ENCODE assay signal across 25 mouse cellular contexts in the genomic region with DNA sequence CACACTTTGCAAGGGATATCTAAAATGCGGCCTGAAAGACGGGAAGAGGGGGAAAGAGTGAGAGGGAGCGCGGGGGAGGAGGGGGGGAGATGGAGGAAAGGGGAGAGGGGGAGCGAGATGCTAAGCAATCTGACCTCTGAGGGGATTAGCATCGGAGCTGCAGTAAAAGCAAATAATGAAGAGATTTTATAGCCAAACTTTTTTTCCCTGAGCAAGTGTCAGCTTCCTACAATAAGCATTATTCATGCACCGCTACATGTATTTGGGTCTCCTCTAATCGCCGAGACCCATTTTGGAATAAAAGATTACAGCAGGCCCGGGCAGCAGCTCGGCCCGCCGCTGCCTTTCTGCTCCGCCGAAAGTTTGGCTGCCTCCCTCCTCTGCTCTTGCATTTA. TPM values are rescaled to one million over a fixed set of nuclear protein-coding genes. Genes with fewer than 3 reads are reported as not detected.
A peak's percentile ranks its signal among the peaks of the same experiment; 100 is the strongest.
DNase-seq lines count a peak whose midpoint lies in the region; ATAC-seq and TF ChIP-seq lines count a peak whose summit lies in the region.
"Had no signal": no experiment of that assay in that cellular context is flagged by ENCODE, and none has a peak within 500 bp of the region (broad histone marks: within the 10 kb centered on the region; RNA-seq: fewer than 3 reads in every experiment).

No protein-coding gene starts in this region.

- peaks cover 38% of the 10 kb centered on the region for H3K4me1 ChIP-seq in forebrain, embryonic 14.5 days (ENCODE audit: control insufficient read depth, insufficient read depth, low read length)
- H3K4me1 ChIP-seq in midbrain, embryonic 14.5 days (ENCODE audit: control insufficient read depth, insufficient read depth, low read length) = peaks cover 20% of the 10 kb centered on the region

- H3K4me3 ChIP-seq in layer of hippocampus, adult 2 months = 0 out of 2 replicates have a peak overlapping the region, but pooled peaks have one; percentile 9
- peak overlapping the region; percentile 68 for H3K4me3 ChIP-seq in forebrain, embryonic 14.5 days (ENCODE audit: low read depth, low read length)
- H3K4me3 ChIP-seq in midbrain, embryonic 14.5 days (replicated peaks; ENCODE audit: low read depth, low read length) = peak overlapping the region; percentile 3; the same call in 1 of the 2 replicates
- H3K4me3 ChIP-seq: embryonic facial prominence, embryonic 15.5 days; heart, embryonic 10.5 days had no signal

- under 1% methylated on average over 15 of the region's 15 CpGs for WGBS in forebrain, embryonic 14.5 days
- WGBS in midbrain, embryonic 14.5 days = under 1% methylated on average over 15 of the region's 15 CpGs

- no peaks in the 10 kb centered on the region for H3K9me3 ChIP-seq in forebrain, embryonic 14.5 days (replicated peaks; ENCODE audit: control insufficient read depth, low read length)
- H3K9me3 ChIP-seq in midbrain, embryonic 14.5 days (ENCODE audit: control insufficient read depth, low read length) = no peaks in the 10 kb centered on the region
- H3K9me3 ChIP-seq: embryonic facial prominence, embryonic 15.5 days; heart, embryonic 10.5 days had no signal

- TF ChIP-seq CTCF in layer of hippocampus, adult 2 months (conservative IDR thresholded peaks at IDR 0.05) = no peak

- H3K36me3 ChIP-seq in forebrain, embryonic 14.5 days (ENCODE audit: control insufficient read depth, insufficient read depth, low read length) = peaks cover 14% of the 10 kb centered on the region; the same call in 1 of the 2 replicates
- H3K36me3 ChIP-seq in midbrain, embryonic 14.5 days (ENCODE audit: control insufficient read depth, insufficient read depth, low read length) = no peaks in the 10 kb centered on the region
- H3K36me3 ChIP-seq: embryonic facial prominence, embryonic 15.5 days; heart, embryonic 10.5 days had no signal

- H3K27me3 ChIP-seq in forebrain, embryonic 14.5 days (replicated peaks; ENCODE audit: control insufficient read depth, insufficient read depth, low read length) = no peaks in the 10 kb centered on the region
- H3K27me3 ChIP-seq in midbrain, embryonic 14.5 days (ENCODE audit: control insufficient read depth, insufficient read depth, low read length) = peaks cover 86% of the 10 kb centered on the region

- DNase-seq in layer of hippocampus, adult 2 months (ENCODE audit: low spot score in 2 of 2) = no peak
- no peak for DNase-seq in layer of hippocampus, adult 8-10 months (ENCODE audit: low spot score in 2 of 2)
- peak; percentile 59 for DNase-seq in embryo, embryonic 11 days
- DNase-seq in forebrain, embryonic 14.5 days (ENCODE audit: low spot score) = peak; percentile 92
- peak; percentile 58 for DNase-seq in midbrain, embryonic 14.5 days
- DNase-seq in frontal cortex, postnatal 14 days (ENCODE audit: low spot score in 2 of 2) = no peak
- no peak for DNase-seq in lung, postnatal 14 days
- DNase-seq: adrenal gland, postnatal 36 days; cerebellum, postnatal 14 days; kidney, adult 2 months; kidney, postnatal 25 days; lung, postnatal 10 days; right cerebral cortex, postnatal 14 days; thymus, postnatal 14 days had no signal

- H3K4me2 ChIP-seq in forebrain, embryonic 14.5 days (ENCODE audit: low read length) = peak overlapping the region; percentile 86
- peak overlapping the region; percentile 58 for H3K4me2 ChIP-seq in midbrain, embryonic 14.5 days (ENCODE audit: low read length)
- H3K4me2 ChIP-seq: embryonic facial prominence, embryonic 15.5 days had no signal

- peak overlapping the region; percentile 56; the same call in 1 of the 2 replicates for H3K27ac ChIP-seq in layer of hippocampus, adult 2 months
- peak overlapping the region; percentile 92 for H3K27ac ChIP-seq in forebrain, embryonic 14.5 days (ENCODE audit: low read depth, low read length)
- no peak overlapping the region for H3K27ac ChIP-seq in midbrain, embryonic 14.5 days (replicated peaks; ENCODE audit: low read depth, low read length)
- H3K27ac ChIP-seq: embryonic facial prominence, embryonic 15.5 days; heart, embryonic 10.5 days had no signal

- peak; percentile 62 for ATAC-seq in forebrain, embryonic 14.5 days
- ATAC-seq in midbrain, embryonic 14.5 days (ENCODE audit: low FRiP score, low TSS enrichment) = no peak; the same call in 1 of the 2 replicates
- no peak for ATAC-seq in erythroid progenitor cell, adult 5-6 weeks (replicated peaks; ENCODE audit: low FRiP score, poor library complexity, severe bottlenecking)
- ATAC-seq: hindbrain, embryonic 16.5 days; Patski had no signal

- H3K9ac ChIP-seq in forebrain, embryonic 14.5 days (ENCODE audit: low read length) = peak overlapping the region; percentile 90
- H3K9ac ChIP-seq in midbrain, embryonic 14.5 days (replicated peaks; ENCODE audit: low read length) = no peak overlapping the region
- H3K9ac ChIP-seq: embryonic facial prominence, embryonic 15.5 days had no signal

RNA-seq across cellular contexts. Expression of gene Nr2e1, which starts 5.2 kb away (rescaled TPM):
- total RNA-seq in layer of hippocampus, adult 2 months (2021) = 10 to 100 TPM; 13.7 to 15.2 TPM
- total RNA-seq in layer of hippocampus, adult 8-10 months (2022) = 10 to 100 TPM; 14.7 to 17.3 (median 16.0) TPM
- polyA plus RNA-seq in forebrain, embryonic 14.5 days (2014; fragmentation: Nextera tagmentation; extraction: Ambion mirVana) = 33.2 and 39.4 TPM in 2 replicates
- polyA plus RNA-seq in midbrain, embryonic 14.5 days (2014; fragmentation: Nextera tagmentation; extraction: Ambion mirVana) = 3.4 and 5.5 TPM in 2 replicates
- total RNA-seq in erythroid progenitor cell, adult 5-6 weeks (2015; ENCODE audit: low replicate concordance) = not detected in 2 replicates
- total RNA-seq in erythroid progenitor cell, adult 5-6 weeks (2017; ENCODE audit: low replicate concordance) = not detected in 2 replicates
- total RNA-seq: adrenal gland, postnatal 36 days; gastrocnemius, postnatal 4 days; heart, postnatal 25 days; megakaryocyte-erythroid progenitor cell, adult 5-6 weeks had no signal
- polyA plus RNA-seq: heart, embryonic 10.5 days; kidney, adult 2 months; liver, embryonic 16.5 days; Patski; spleen, adult 2 months; stomach, embryonic 16.5 days had no signal

RNA-seq across cellular contexts. Expression of gene Ostm1, which starts 5.3 kb away (rescaled TPM):
- total RNA-seq in layer of hippocampus, adult 2 months (2021) = 10 to 100 TPM; 53.0 to 54.7 TPM
- total RNA-seq in layer of hippocampus, adult 8-10 months (2022) = 10 to 100 TPM; 53.4 to 60.1 (median 55.3) TPM
- 54.2 and 54.9 TPM in 2 replicates for polyA plus RNA-seq in forebrain, embryonic 14.5 days (2014; fragmentation: Nextera tagmentation; extraction: Ambion mirVana)
- 38.9 and 43.1 TPM in 2 replicates for polyA plus RNA-seq in midbrain, embryonic 14.5 days (2014; fragmentation: Nextera tagmentation; extraction: Ambion mirVana)
- total RNA-seq in erythroid progenitor cell, adult 5-6 weeks (2015; ENCODE audit: low replicate concordance) = 7.9 and 15.5 TPM in 2 replicates
- total RNA-seq in erythroid progenitor cell, adult 5-6 weeks (2017; ENCODE audit: low replicate concordance) = 18.5 and 22.8 TPM in 2 replicates

Comparison
In these comparisons a context has a peak if more than half of its experiments do, and no peak if none do; other contexts are left out.
1. DNase-seq: peak in embryo, embryonic 11 days (single experiment), forebrain, embryonic 14.5 days (single experiment) and midbrain, embryonic 14.5 days (single experiment); none in layer of hippocampus, adult 2 months (0 of 2), layer of hippocampus, adult 8-10 months (0 of 2), frontal cortex, postnatal 14 days (0 of 2) and lung, postnatal 14 days (single experiment).
2. H3K4me3 ChIP-seq: peak in every context shown above with its lines; median percentile 68 in forebrain, embryonic 14.5 days; 9 in layer of hippocampus, adult 2 months; 3 in midbrain, embryonic 14.5 days.
3. RNA of gene Nr2e1, which starts 5.2 kb away (total RNA-seq): 14.7 to 17.3 TPM in layer of hippocampus, adult 8-10 months and 13.7 to 15.2 TPM in layer of hippocampus, adult 2 months; not detected in erythroid progenitor cell, adult 5-6 weeks; every median in the first group is over 10 times any median in the second.